Comparison of ENCODE assay signal across 28 mouse cellular contexts in the genomic region with DNA sequence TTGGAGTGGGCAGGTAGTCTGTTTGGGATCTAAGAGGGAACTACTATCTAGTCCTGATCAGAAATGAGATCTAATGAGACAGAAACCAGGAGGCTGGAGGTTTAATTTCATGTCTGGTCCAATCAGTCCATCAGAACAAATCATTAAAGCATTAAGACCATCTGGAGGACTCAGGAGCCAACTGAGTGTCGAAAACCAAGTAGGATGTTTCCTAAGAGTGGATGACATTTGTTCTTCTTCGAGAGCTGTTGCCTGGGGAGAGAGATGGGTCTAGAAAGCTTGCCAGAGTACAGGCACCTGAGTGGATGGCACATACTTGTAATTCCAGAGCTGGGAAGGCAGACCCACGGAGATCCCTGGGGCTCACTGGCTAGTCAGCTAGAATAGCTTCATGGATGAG.
"Had no signal": no experiment of that assay in that cellular context is flagged by ENCODE, and none has a peak within 500 bp of the region (broad histone marks: within the 10 kb centered on the region; RNA-seq: fewer than 3 reads in every experiment).

No protein-coding gene starts in this region.

- H3K9ac ChIP-seq: embryonic facial prominence, embryonic 12.5 days; embryonic facial prominence, embryonic 13.5 days; embryonic facial prominence, embryonic 15.5 days; forebrain, embryonic 12.5 days; forebrain, embryonic 13.5 days; forebrain, embryonic 15.5 days; forebrain, postnatal 0 days had no signal

- H3K36me3 ChIP-seq: embryonic facial prominence, embryonic 10.5 days; embryonic facial prominence, embryonic 12.5 days; embryonic facial prominence, embryonic 13.5 days; embryonic facial prominence, embryonic 15.5 days; forebrain, embryonic 10.5 days; forebrain, embryonic 12.5 days; forebrain, embryonic 15.5 days; heart, embryonic 10.5 days had no signal

- H3K4me3 ChIP-seq: embryonic facial prominence, embryonic 10.5 days; embryonic facial prominence, embryonic 12.5 days; embryonic facial prominence, embryonic 13.5 days; embryonic facial prominence, embryonic 15.5 days; erythroblast, embryonic 14.5 days; forebrain, embryonic 10.5 days; forebrain, embryonic 12.5 days; forebrain, embryonic 13.5 days; forebrain, embryonic 15.5 days; heart, adult 2 months; heart, embryonic 10.5 days had no signal

- H3K9me3 ChIP-seq: embryonic facial prominence, embryonic 10.5 days; embryonic facial prominence, embryonic 12.5 days; embryonic facial prominence, embryonic 13.5 days; embryonic facial prominence, embryonic 15.5 days; forebrain, embryonic 10.5 days; forebrain, embryonic 12.5 days; forebrain, embryonic 13.5 days; forebrain, embryonic 15.5 days; heart, embryonic 10.5 days had no signal

- DNase-seq: cerebellum, adult 18-20 months; cerebellum, adult 2 months; cerebellum, adult 8-10 months; cerebellum, adult 9-10 months; cerebellum, adult 9-11 months; cerebellum, postnatal 25 days; cerebellum, postnatal 36 days; embryo, embryonic 11 days; forebrain, postnatal 0 days; gastrocnemius, postnatal 10 days; gastrocnemius, postnatal 14 days; gastrocnemius, postnatal 25 days; gastrocnemius, postnatal 36 days; heart, adult 11 months; heart, adult 18-20 months; heart, adult 2 months had no signal

- H3K27me3 ChIP-seq: embryonic facial prominence, embryonic 12.5 days; embryonic facial prominence, embryonic 13.5 days; embryonic facial prominence, embryonic 15.5 days; forebrain, embryonic 12.5 days; forebrain, embryonic 13.5 days; forebrain, embryonic 15.5 days had no signal

- H3K27ac ChIP-seq: embryonic facial prominence, embryonic 10.5 days; embryonic facial prominence, embryonic 12.5 days; embryonic facial prominence, embryonic 13.5 days; embryonic facial prominence, embryonic 15.5 days; forebrain, embryonic 10.5 days; forebrain, embryonic 12.5 days; forebrain, embryonic 13.5 days; forebrain, embryonic 15.5 days; heart, adult 2 months; heart, embryonic 10.5 days had no signal

- ATAC-seq: forebrain, embryonic 13.5 days; forebrain, embryonic 14.5 days; forebrain, embryonic 15.5 days; forebrain, embryonic 16.5 days; forebrain, postnatal 0 days had no signal

- H3K4me2 ChIP-seq: embryonic facial prominence, embryonic 12.5 days; embryonic facial prominence, embryonic 13.5 days; embryonic facial prominence, embryonic 15.5 days; forebrain, embryonic 12.5 days; forebrain, embryonic 13.5 days; forebrain, embryonic 15.5 days had no signal
